Mouse (Mus musculus): ENCODE measurements around the gene Hsd17b1. TPM values are rescaled to one million over a fixed set of nuclear protein-coding genes. Genes with fewer than 3 reads are reported as not detected.

The Hsd17b1 gene
- polyA plus RNA-seq (2014; fragmentation: Nextera tagmentation; extraction: Ambion mirVana), result not detected in 2 replicates

DNA sequence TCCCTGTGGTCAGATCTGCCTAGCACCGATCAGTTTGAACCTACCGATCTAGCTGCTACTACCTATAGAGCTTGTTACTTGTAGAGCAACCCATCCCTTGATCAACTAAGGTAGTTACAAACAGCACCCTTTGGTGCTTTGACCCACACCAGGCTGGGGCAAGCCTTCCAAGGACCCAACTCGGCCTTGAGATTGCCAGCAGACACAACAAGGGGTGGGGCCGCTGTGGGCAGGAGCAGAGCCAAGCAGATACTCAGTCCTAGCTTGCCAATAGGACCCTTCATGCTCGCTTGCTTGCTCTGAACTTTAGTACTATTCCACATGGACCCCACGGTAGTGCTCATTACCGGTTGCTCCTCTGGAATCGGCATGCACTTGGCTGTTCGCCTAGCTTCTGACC, at the start of gene Hsd17b1:
Hsd17b1 (plus strand) TSS at position 291 of the 400 bp plus-strand sequence.
- H3K4me3 ChIP-seq (ENCODE audit: low read depth, low read length), result no peak within 1 kb of the TSS
- H3K4me1 ChIP-seq (ENCODE audit: control insufficient read depth, insufficient read depth, low read length), result peaks cover under 1% of the 10 kb centered on the region; the same call in 1 of the 2 replicates
- ATAC-seq (replicated peaks; ENCODE audit: insufficient number of reproducible peaks, low FRiP score, low TSS enrichment, low read depth) (no peak), DNase-seq (ENCODE audit: low spot score) (no peak)
- H3K9me3 ChIP-seq (replicated peaks; ENCODE audit: control insufficient read depth, low read length), result no peaks in the 10 kb centered on the region
- H3K4me2 ChIP-seq (ENCODE audit: low read depth, low read length), result no peak within 1 kb of the TSS
- WGBS, result 70% methylated on average over 9 of the region's 9 CpGs
- H3K27me3 ChIP-seq (ENCODE audit: control insufficient read depth, insufficient read depth, low read length), result peaks cover 39% of the 10 kb centered on the region
- H3K27ac ChIP-seq (replicated peaks; ENCODE audit: low read depth, low read length), result no peak within 1 kb of the TSS
- no peaks in the 10 kb centered on the region for H3K36me3 ChIP-seq (replicated peaks; ENCODE audit: control insufficient read depth, insufficient read depth, low read depth, low read length)
- H3K9ac ChIP-seq (replicated peaks; ENCODE audit: low read length), result no peak within 1 kb of the TSS

DNA sequence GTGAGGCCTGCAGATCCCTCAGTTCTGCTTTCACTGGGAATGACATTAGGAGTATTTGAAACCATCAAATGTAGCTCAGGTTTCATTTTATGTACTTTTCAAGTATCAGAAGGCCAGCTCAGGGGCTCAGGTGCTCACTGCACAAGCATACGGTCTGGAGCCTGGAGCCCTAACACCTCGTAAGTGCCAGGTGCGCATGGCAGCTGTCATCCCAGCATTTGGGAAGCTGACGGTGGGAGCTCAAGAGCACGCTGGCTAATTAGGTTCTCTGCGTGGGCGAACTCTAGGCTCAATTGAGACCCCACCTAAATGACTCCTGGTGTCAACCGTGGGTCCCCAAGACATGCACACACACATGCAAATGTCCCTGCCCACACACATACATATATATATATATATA, 48.9 kb upstream of the Hsd17b1 start:
- H3K27me3 ChIP-seq (ENCODE audit: control insufficient read depth, insufficient read depth, low read length), result no peaks in the 10 kb centered on the region
- no peak overlapping the region for H3K4me2 ChIP-seq (ENCODE audit: low read depth, low read length)
- no peak overlapping the region for H3K27ac ChIP-seq (replicated peaks; ENCODE audit: low read depth, low read length)
- H3K4me1 ChIP-seq (ENCODE audit: control insufficient read depth, insufficient read depth, low read length), result no peaks in the 10 kb centered on the region
- no peak for DNase-seq (ENCODE audit: low spot score)
- no peaks in the 10 kb centered on the region for H3K9me3 ChIP-seq (replicated peaks; ENCODE audit: control insufficient read depth, low read length)
- H3K9ac ChIP-seq (replicated peaks; ENCODE audit: low read length), result no peak overlapping the region
- no peak for ATAC-seq (replicated peaks; ENCODE audit: insufficient number of reproducible peaks, low FRiP score, low TSS enrichment, low read depth)
- 94% methylated on average over 8 of the region's 8 CpGs for WGBS
- no peaks in the 10 kb centered on the region; the same call in 1 of the 2 replicates for H3K36me3 ChIP-seq (replicated peaks; ENCODE audit: control insufficient read depth, insufficient read depth, low read depth, low read length)
- no peak overlapping the region for H3K4me3 ChIP-seq (ENCODE audit: low read depth, low read length)

DNA sequence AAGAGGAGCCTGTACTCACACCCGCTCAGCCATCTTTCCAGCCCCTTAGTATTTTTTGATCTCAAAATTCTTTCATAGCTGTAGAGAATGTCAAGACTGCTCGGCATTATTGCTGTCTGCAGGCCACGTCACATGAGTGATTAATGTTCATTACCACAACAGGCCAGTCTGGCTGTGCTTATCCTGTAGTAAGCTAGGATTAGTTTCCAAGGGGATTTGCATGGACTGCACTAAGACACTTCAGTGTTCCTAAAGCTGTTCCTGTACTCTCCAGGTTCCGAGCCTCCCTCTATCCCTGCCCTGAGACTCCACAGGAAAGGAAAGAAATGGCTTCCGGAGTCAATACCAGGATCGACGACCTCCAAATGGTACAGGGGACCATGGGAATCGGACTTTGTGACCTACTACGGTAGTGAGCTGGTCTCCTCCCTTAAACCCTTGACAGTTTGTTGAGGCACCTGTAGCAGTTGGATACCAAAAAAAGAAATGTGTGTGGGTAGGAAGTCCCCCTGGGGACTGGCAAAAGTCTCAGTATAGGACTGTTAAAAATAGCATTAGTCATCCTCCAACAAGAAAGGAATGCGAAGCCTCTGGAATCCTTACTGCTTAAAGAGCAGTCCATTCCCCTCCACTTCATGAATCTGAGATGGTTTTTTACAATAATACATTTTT, 47.9 kb upstream of the Hsd17b1 start:
- DNase-seq (ENCODE audit: low spot score), result no peak
- Histone ChIP-seq H3K4me2 (ENCODE audit: low read depth, low read length) (no peak overlapping the region), H3K4me1 (ENCODE audit: control insufficient read depth, insufficient read depth, low read length) (no peaks in the 10 kb centered on the region), H3K9ac (replicated peaks; ENCODE audit: low read length) (no peak overlapping the region), H3K27ac (replicated peaks; ENCODE audit: low read depth, low read length) (no peak overlapping the region), H3K4me3 (ENCODE audit: low read depth, low read length) (no peak overlapping the region), H3K27me3 (ENCODE audit: control insufficient read depth, insufficient read depth, low read length) (no peaks in the 10 kb centered on the region), H3K9me3 (replicated peaks; ENCODE audit: control insufficient read depth, low read length) (no peaks in the 10 kb centered on the region), H3K36me3 (replicated peaks; ENCODE audit: control insufficient read depth, insufficient read depth, low read depth, low read length) (no peaks in the 10 kb centered on the region; the same call in 1 of the 2 replicates)
- ATAC-seq (replicated peaks; ENCODE audit: insufficient number of reproducible peaks, low FRiP score, low TSS enrichment, low read depth), result no peak
- 94% methylated on average over 10 of the region's 10 CpGs for WGBS

DNA sequence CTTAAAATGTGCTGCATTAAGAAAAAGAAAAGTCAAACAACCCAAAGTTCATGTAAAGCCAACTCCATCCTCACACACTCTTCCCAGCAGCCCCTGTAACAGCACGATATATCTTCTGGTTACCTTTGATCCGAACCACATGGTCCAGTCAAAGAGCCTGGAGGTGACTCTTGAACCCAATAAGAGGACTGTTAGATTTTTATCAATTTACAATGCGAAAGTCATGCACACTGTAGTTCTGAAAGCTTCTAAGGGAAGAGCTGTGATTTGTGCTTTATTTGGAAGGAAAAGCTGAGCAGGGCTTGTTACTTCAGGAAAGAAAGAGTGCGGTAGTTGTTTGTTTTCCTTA, 47.4 kb upstream of the Hsd17b1 start:
- H3K4me1 ChIP-seq (ENCODE audit: control insufficient read depth, insufficient read depth, low read length), result no peaks in the 10 kb centered on the region
- no peaks in the 10 kb centered on the region for H3K9me3 ChIP-seq (replicated peaks; ENCODE audit: control insufficient read depth, low read length)
- H3K4me3 ChIP-seq (ENCODE audit: low read depth, low read length), result no peak overlapping the region
- no peak overlapping the region for H3K27ac ChIP-seq (replicated peaks; ENCODE audit: low read depth, low read length)
- no peak overlapping the region for H3K9ac ChIP-seq (replicated peaks; ENCODE audit: low read length)
- H3K27me3 ChIP-seq (ENCODE audit: control insufficient read depth, insufficient read depth, low read length), result no peaks in the 10 kb centered on the region
- ATAC-seq (replicated peaks; ENCODE audit: insufficient number of reproducible peaks, low FRiP score, low TSS enrichment, low read depth) (no peak), DNase-seq (ENCODE audit: low spot score) (no peak)
- WGBS, result 86% methylated on average over 4 of the region's 4 CpGs
- H3K4me2 ChIP-seq (ENCODE audit: low read depth, low read length), result no peak overlapping the region
- no peaks in the 10 kb centered on the region; the same call in 1 of the 2 replicates for H3K36me3 ChIP-seq (replicated peaks; ENCODE audit: control insufficient read depth, insufficient read depth, low read depth, low read length)

DNA sequence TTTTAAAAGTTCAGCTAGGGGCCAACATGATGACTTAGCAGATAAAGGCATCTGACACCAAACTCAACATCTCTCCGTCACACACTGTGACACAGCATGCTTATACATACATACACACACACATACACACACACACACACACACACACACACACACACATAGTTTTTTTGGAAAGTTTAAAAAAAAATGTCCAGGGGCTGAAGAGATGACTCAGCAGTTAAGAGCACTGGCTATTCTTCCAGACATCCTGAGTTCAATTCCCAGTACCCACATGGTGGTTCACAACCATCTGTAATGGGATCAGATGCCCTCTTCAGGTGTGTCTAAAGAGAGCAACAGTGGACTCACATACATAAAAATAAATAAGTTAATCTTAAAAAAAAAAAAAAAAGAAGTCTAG, 46.7 kb upstream of the Hsd17b1 start:
- WGBS, result 81% methylated on average over 1 of the region's 1 CpGs
- Histone ChIP-seq H3K27me3 (ENCODE audit: control insufficient read depth, insufficient read depth, low read length) (no peaks in the 10 kb centered on the region), H3K27ac (replicated peaks; ENCODE audit: low read depth, low read length) (no peak overlapping the region), H3K9me3 (replicated peaks; ENCODE audit: control insufficient read depth, low read length) (no peaks in the 10 kb centered on the region), H3K4me2 (ENCODE audit: low read depth, low read length) (no peak overlapping the region), H3K9ac (replicated peaks; ENCODE audit: low read length) (no peak overlapping the region), H3K36me3 (replicated peaks; ENCODE audit: control insufficient read depth, insufficient read depth, low read depth, low read length) (no peaks in the 10 kb centered on the region; the same call in 1 of the 2 replicates), H3K4me1 (ENCODE audit: control insufficient read depth, insufficient read depth, low read length) (no peaks in the 10 kb centered on the region), H3K4me3 (ENCODE audit: low read depth, low read length) (no peak overlapping the region)
- no peak for DNase-seq (ENCODE audit: low spot score)
- no peak for ATAC-seq (replicated peaks; ENCODE audit: insufficient number of reproducible peaks, low FRiP score, low TSS enrichment, low read depth)

- Histone ChIP-seq H3K27me3 (ENCODE audit: control insufficient read depth, insufficient read depth, low read length) (no peaks in the 10 kb centered on the region), H3K9ac (replicated peaks; ENCODE audit: low read length) (no peak overlapping the region), H3K27ac (replicated peaks; ENCODE audit: low read depth, low read length) (no peak overlapping the region), H3K4me3 (ENCODE audit: low read depth, low read length) (no peak overlapping the region), H3K9me3 (replicated peaks; ENCODE audit: control insufficient read depth, low read length) (no peaks in the 10 kb centered on the region), H3K4me2 (ENCODE audit: low read depth, low read length) (no peak overlapping the region), H3K36me3 (replicated peaks; ENCODE audit: control insufficient read depth, insufficient read depth, low read depth, low read length) (no peaks in the 10 kb centered on the region; the same call in 1 of the 2 replicates), H3K4me1 (ENCODE audit: control insufficient read depth, insufficient read depth, low read length) (no peaks in the 10 kb centered on the region)
- no peak for ATAC-seq (replicated peaks; ENCODE audit: insufficient number of reproducible peaks, low FRiP score, low TSS enrichment, low read depth)
- DNase-seq (ENCODE audit: low spot score), result no peak
- WGBS, result 94% methylated on average over 17 of the region's 17 CpGs
These were observed 44.2 kb upstream of the Hsd17b1 start for GRCm38 (mm10) chr11:101033856-101034500.

- 97% methylated on average over 8 of the region's 8 CpGs for WGBS
These were observed 43.4 kb upstream of the Hsd17b1 start for GRCm38 (mm10) chr11:101034614-101035327.

DNA sequence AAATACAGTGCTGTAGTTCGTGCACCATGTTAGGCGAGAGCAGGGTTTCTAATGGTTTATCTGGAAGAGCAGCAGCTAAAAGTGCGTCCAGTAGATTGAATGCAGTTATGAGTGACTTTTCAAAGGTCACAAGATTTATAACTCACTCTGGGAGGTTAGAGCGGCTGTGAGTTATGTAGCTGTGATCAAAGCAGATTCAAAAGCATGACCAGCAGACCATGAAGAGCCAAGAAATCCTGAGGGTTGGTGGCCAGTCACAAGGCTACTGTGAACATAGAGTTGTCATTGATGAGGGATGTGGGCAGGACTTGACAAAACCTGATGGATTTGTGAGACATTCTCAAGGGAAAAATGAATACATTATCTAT, 42.9 kb upstream of the Hsd17b1 start:
- no peak for ATAC-seq (replicated peaks; ENCODE audit: insufficient number of reproducible peaks, low FRiP score, low TSS enrichment, low read depth)
- Histone ChIP-seq H3K4me3 (ENCODE audit: low read depth, low read length) (no peak overlapping the region), H3K36me3 (replicated peaks; ENCODE audit: control insufficient read depth, insufficient read depth, low read depth, low read length) (no peaks in the 10 kb centered on the region; the same call in 1 of the 2 replicates), H3K4me1 (ENCODE audit: control insufficient read depth, insufficient read depth, low read length) (no peaks in the 10 kb centered on the region), H3K4me2 (ENCODE audit: low read depth, low read length) (no peak overlapping the region), H3K27ac (replicated peaks; ENCODE audit: low read depth, low read length) (no peak overlapping the region), H3K9ac (replicated peaks; ENCODE audit: low read length) (no peak overlapping the region), H3K9me3 (replicated peaks; ENCODE audit: control insufficient read depth, low read length) (no peaks in the 10 kb centered on the region), H3K27me3 (ENCODE audit: control insufficient read depth, insufficient read depth, low read length) (no peaks in the 10 kb centered on the region)
- WGBS, result 92% methylated on average over 4 of the region's 4 CpGs
- no peak for DNase-seq (ENCODE audit: low spot score)

More at GRCm38 (mm10) chr11:101034614-101035327, 43.4 kb upstream of the Hsd17b1 start:
- H3K9me3 ChIP-seq (replicated peaks; ENCODE audit: control insufficient read depth, low read length), result no peaks in the 10 kb centered on the region
- no peak overlapping the region for H3K27ac ChIP-seq (replicated peaks; ENCODE audit: low read depth, low read length)
- DNase-seq (ENCODE audit: low spot score) (no peak), ATAC-seq (replicated peaks; ENCODE audit: insufficient number of reproducible peaks, low FRiP score, low TSS enrichment, low read depth) (no peak)
- H3K4me2 ChIP-seq (ENCODE audit: low read depth, low read length), result no peak overlapping the region
- no peak overlapping the region for H3K4me3 ChIP-seq (ENCODE audit: low read depth, low read length)
- no peaks in the 10 kb centered on the region for H3K4me1 ChIP-seq (ENCODE audit: control insufficient read depth, insufficient read depth, low read length)
- no peaks in the 10 kb centered on the region; the same call in 1 of the 2 replicates for H3K36me3 ChIP-seq (replicated peaks; ENCODE audit: control insufficient read depth, insufficient read depth, low read depth, low read length)
- no peaks in the 10 kb centered on the region for H3K27me3 ChIP-seq (ENCODE audit: control insufficient read depth, insufficient read depth, low read length)
- no peak overlapping the region for H3K9ac ChIP-seq (replicated peaks; ENCODE audit: low read length)
